Mouse (Mus musculus) liver, postnatal 0 days (tissue): ENCODE results near the gene Ovch2. TPM values are rescaled to one million over a fixed set of nuclear protein-coding genes. Genes with fewer than 3 reads are reported as not detected.

Experiments used
- ATAC-seq: fragments of 200-750 bp; cut with Nextera tagmentation; 2 replicates; pipeline ENCODE4 v1.8.0; 2017; ENCODE audit warnings: mild to moderate bottlenecking, moderate library complexity
- DNase-seq: peaks from one replicate; pipeline ENCODE4 v3.0.0-alpha.2; 2016
- H3K27ac ChIP-seq: fragments of 300-500 bp; sonication (generic); 2 replicates; pipeline ENCODE4 v1.5.1; 2014; ENCODE audit warnings: antibody characterized with exemption, moderate library complexity, mild to moderate bottlenecking, low read depth
- H3K27me3 ChIP-seq: fragments of 300-500 bp; sonication (generic); 2 replicates; pipeline ENCODE4 v1.6.1; 2014; ENCODE audit warnings: low read length, control low read depth, mixed read lengths; ENCODE audit not compliant: insufficient read depth
- H3K36me3 ChIP-seq: fragments of 300-500 bp; sonication (generic); replicated peaks from 2 replicates; pipeline ENCODE4 v1.6.1; 2014; ENCODE audit warnings: mild to moderate bottlenecking, control low read depth, low read length, moderate library complexity, mixed read lengths; ENCODE audit not compliant: insufficient read depth
- H3K4me1 ChIP-seq: fragments of 300-500 bp; sonication (generic); 2 replicates; pipeline ENCODE4 v1.6.1; 2014; ENCODE audit warnings: antibody characterized with exemption, mild to moderate bottlenecking, control low read depth; ENCODE audit not compliant: insufficient read depth
- H3K4me2 ChIP-seq: fragments of 300-500 bp; sonication (generic); 2 replicates; pipeline ENCODE4 v1.6.1; 2014; ENCODE audit warnings: low read depth, mild to moderate bottlenecking, low read length, moderate library complexity, mixed read lengths
- H3K4me3 ChIP-seq: fragments of 300-500 bp; sonication (generic); 2 replicates; pipeline ENCODE4 v1.5.1; 2014; ENCODE audit warnings: low read depth, low read length
- H3K9ac ChIP-seq: fragments of 300-500 bp; sonication (generic); replicated peaks from 2 replicates; pipeline ENCODE4 v1.6.1; 2014; ENCODE audit warnings: mild to moderate bottlenecking, moderate library complexity
- H3K9me3 ChIP-seq: fragments of 300-500 bp; sonication (generic); 2 replicates; pipeline ENCODE4 v1.6.1; 2016; ENCODE audit warnings: mild to moderate bottlenecking, control low read depth, low read length, mixed read lengths
- CTCF ChIP-seq: sonication (generic); IDR thresholded peaks from 2 replicates; pipeline ENCODE4 v1.5.1; 2016; ENCODE audit warnings: antibody characterized with exemption, low read depth
- EP300 ChIP-seq: IDR thresholded peaks from 2 replicates; pipeline ENCODE4 v1.6.1; 2016; ENCODE audit warnings: antibody characterized with exemption, low read depth, mild to moderate bottlenecking
- WGBS: fragments of 180-500 bp; shearing (Covaris S2); extraction: QIAGEN DNeasy Blood & Tissue Kit; methylation state at CpG from one replicate; pipeline ENCODE4 v1.1.7; 2014; ENCODE audit not compliant: insufficient replicate concordance; 5-methylcytosine and 5-hydroxymethylcytosine counted together
- polyA plus RNA-seq: library from polyadenylated mRNA; unstranded; fragments of >200 nt; fragmentation: Nextera tagmentation; extraction: Ambion mirVana; gene quantifications from 2 replicates; pipeline ENCODE4 v1.2.1, GENCODE M21; 2015

Gene Ovch2
- polyA plus RNA-seq, 1 experiment from 2014 or later = not detected

DNA sequence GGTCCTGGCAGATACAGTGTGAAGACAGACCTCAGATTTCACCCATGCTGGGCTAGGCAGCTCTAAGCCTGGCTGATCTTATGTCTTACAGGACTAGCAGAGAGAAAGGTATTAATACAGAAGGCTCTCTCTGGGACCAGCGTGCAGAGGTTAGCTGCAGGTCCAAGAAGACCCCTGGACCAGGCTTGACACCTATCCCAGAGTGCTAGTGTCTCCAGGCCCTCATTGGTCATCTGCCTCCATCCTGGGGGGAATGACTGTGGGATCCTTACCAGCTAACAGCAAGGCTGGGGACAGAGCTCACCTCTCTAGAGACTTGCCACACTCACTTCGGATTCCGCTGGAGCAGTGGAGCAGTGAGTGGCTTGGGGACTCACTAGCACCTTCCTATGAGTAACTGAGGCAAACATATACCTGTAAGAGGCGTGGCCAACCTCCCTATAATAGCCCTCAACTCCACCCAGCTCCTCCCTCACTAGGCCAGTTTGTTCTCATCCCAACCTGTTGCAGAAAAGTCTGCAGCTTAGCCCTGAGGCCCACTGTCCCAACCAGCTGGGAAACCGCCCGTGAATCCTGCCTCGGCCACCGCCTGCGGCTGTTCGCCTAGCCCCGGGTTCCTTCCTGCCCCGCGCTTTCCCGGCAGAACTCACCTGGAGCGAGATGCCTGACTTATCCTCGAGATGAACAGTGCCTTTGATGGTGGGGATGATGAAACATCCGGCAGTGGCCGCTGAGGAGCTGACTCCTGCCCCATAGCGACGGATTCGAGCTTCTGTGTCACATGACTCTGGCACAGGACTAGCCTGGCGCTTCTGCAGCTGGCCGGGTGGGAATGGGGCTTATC is 43.5 kb downstream of the Ovch2 start, which contains the start of gene Cyb5r2:
TSS of gene Cyb5r2 (minus strand) at position 725 of the 844 bp plus-strand sequence.
- 11% methylated on average over 23 of the region's 23 CpGs for WGBS

GRCm38 (mm10) chr7:107756748-107757147 is 44.3 kb downstream of the Ovch2 start:
- 55% methylated on average over 2 of the region's 2 CpGs for WGBS
- ATAC-seq = no peak
- Histone ChIP-seq H3K4me1 (no peaks in the 10 kb centered on the region), H3K4me3 (no peak overlapping the region), H3K9me3 (no peaks in the 10 kb centered on the region), H3K27me3 (no peaks in the 10 kb centered on the region), H3K4me2 (no peak overlapping the region), H3K27ac (no peak overlapping the region), H3K36me3 (no peaks in the 10 kb centered on the region), H3K9ac (no peak overlapping the region)
- DNase-seq = no peak
- no peak for TF ChIP-seq EP300

More for the DNA sequence above, 43.5 kb downstream of the Ovch2 start, which contains the start of gene Cyb5r2:
- H3K27ac ChIP-seq = no peak within 1 kb of the TSS
- ATAC-seq (peak; percentile 65), DNase-seq (no peak)
- no peak for TF ChIP-seq EP300
- TF ChIP-seq CTCF = no peak
- no peaks in the 10 kb centered on the region for H3K36me3 ChIP-seq
- H3K4me1 ChIP-seq = no peaks in the 10 kb centered on the region
- no peaks in the 10 kb centered on the region for H3K27me3 ChIP-seq
- no peaks in the 10 kb centered on the region for H3K9me3 ChIP-seq
- no peak within 1 kb of the TSS for H3K4me3 ChIP-seq
- H3K9ac ChIP-seq = no peak within 1 kb of the TSS
- H3K4me2 ChIP-seq = no peak within 1 kb of the TSS

DNA sequence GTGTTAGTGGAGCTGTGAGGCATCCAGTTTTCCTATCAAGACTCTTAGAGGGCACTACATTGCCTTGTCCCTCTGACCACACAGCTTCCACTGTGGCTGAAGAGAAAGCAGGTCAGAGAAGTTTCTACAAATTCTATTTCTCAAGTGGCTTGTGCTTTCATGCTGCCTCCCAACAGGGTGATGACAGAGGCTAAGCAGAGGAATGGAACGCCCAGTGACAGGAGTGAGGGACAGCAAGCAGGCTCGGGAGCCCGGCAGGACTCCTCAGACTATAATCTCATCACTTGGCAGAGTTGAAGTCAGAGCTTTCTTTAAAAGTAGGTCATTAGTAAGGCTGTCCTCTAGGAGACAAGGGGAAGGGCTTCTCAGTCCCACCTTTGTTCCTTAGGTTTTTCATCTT is 45.1 kb downstream of the Ovch2 start:
- TF ChIP-seq EP300 (no peak), CTCF (no peak)
- ATAC-seq = no peak
- Histone ChIP-seq H3K9me3 (no peaks in the 10 kb centered on the region), H3K36me3 (no peaks in the 10 kb centered on the region), H3K9ac (no peak overlapping the region), H3K27me3 (no peaks in the 10 kb centered on the region), H3K4me3 (no peak overlapping the region), H3K27ac (no peak overlapping the region), H3K4me2 (no peak overlapping the region), H3K4me1 (no peaks in the 10 kb centered on the region)
- DNase-seq = no peak
- WGBS = 60% methylated on average over 3 of the region's 3 CpGs

DNA sequence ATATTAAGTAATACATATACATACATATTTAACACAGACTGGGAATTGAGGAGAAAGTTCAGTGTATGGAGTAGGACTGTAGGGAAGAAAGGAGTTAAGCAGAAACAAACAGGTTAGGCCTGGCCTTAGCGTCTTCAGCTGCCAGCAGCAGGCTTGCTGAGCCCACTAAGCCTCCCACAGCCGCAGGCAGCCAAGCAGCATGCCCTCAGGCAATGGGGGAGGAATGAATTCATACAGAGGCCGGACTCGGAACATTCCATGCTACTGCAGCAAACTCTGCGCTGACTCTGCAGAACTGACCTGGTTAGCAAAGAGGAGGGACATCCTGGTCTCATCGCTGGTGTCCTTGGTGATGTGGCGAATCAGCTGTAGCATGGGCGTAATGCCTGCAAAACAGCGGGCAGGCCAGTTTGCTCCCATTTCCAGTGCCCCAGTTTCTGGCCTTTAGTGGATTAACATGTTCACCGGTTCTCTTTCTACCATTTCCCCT is 48.9 kb downstream of the Ovch2 start:
- H3K36me3 ChIP-seq = no peaks in the 10 kb centered on the region
- H3K9ac ChIP-seq = no peak overlapping the region
- no peak overlapping the region for H3K4me2 ChIP-seq
- WGBS = 69% methylated on average over 10 of the region's 10 CpGs
- DNase-seq (no peak), ATAC-seq (no peak)
- TF ChIP-seq EP300 (no peak), CTCF (no peak)
- no peak overlapping the region for H3K27ac ChIP-seq
- no peaks in the 10 kb centered on the region for H3K9me3 ChIP-seq
- H3K27me3 ChIP-seq = no peaks in the 10 kb centered on the region
- H3K4me3 ChIP-seq = no peak overlapping the region
- no peaks in the 10 kb centered on the region for H3K4me1 ChIP-seq

DNA sequence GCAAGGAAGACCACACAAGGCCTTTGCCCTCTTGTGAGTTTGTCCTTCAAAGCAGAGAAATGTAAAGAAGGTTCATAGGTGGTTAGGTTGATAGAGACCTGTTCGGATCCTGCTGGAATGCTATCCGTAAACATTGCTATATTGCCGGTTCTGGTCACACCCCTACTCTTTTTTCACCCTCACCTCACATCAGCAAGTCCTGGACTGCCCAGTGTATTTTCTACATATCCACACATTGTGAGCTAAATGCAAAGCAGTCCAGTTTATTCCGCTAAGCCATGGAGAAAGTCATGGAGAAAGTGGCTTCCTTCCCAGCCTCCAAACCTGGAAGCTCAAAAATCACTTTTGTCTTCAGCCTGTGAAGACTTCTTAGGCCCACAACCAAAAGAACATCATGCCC is 51.3 kb downstream of the Ovch2 start:
- H3K27ac ChIP-seq = no peak overlapping the region
- no peak for ATAC-seq

DNA sequence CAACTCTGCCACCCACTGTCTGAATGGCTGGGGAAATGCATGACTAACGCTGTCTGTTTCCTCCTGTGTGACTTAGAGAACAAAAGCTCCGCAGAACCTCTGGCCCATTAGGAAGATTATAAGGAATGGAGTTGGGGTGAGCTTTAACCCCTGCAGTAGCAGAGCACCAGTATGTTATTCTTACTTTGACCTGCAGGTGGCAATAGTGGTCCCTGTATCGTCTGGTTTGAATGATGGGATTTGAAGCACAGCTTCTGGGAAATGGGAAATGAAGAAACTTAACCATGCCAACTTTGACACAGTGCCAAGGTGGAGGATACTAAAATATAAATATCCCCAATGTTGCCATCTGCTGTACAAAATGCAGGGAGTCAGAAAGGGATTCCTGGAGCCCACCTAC is 51.7 kb downstream of the Ovch2 start:
- no peak overlapping the region for H3K9ac ChIP-seq
- 8% methylated on average over 3 of the region's 3 CpGs for WGBS
- TF ChIP-seq CTCF = peak; percentile 71
- TF ChIP-seq EP300 = no peak
- ATAC-seq = 0 out of 2 replicates have a peak, but pooled peaks have one; percentile 38
- H3K4me1 ChIP-seq = no peaks in the 10 kb centered on the region
- H3K27ac ChIP-seq = no peak overlapping the region
- peaks cover 1% of the 10 kb centered on the region; the same call in 1 of the 2 replicates for H3K36me3 ChIP-seq
- no peaks in the 10 kb centered on the region for H3K9me3 ChIP-seq
- DNase-seq = no peak
- no peaks in the 10 kb centered on the region for H3K27me3 ChIP-seq
- no peak overlapping the region for H3K4me3 ChIP-seq
- H3K4me2 ChIP-seq = no peak overlapping the region

More for the DNA sequence above, 51.3 kb downstream of the Ovch2 start:
- Histone ChIP-seq H3K36me3 (no peaks in the 10 kb centered on the region), H3K4me2 (no peak overlapping the region), H3K9ac (no peak overlapping the region), H3K4me1 (no peaks in the 10 kb centered on the region), H3K27me3 (no peaks in the 10 kb centered on the region), H3K9me3 (no peaks in the 10 kb centered on the region), H3K4me3 (no peak overlapping the region)
- WGBS = 77% methylated on average over 4 of the region's 4 CpGs
- TF ChIP-seq CTCF (no peak), EP300 (no peak)
- no peak for DNase-seq
